Mouse (Mus musculus) stomach, postnatal 0 days (tissue): ENCODE data around the gene Gm10203.
A peak's percentile ranks its signal among the peaks of the same experiment; 100 is the strongest.

Experiments used
- CTCF ChIP-seq: IDR thresholded peaks from 2 replicates; pipeline ENCODE4 v1.5.1; 2016; ENCODE audit warnings: antibody characterized with exemption, low read depth, mild to moderate bottlenecking, moderate library complexity
- EP300 ChIP-seq: optimal IDR thresholded peaks from 2 replicates; pipeline ENCODE3; 2016; ENCODE audit warnings: antibody characterized with exemption

DNA sequence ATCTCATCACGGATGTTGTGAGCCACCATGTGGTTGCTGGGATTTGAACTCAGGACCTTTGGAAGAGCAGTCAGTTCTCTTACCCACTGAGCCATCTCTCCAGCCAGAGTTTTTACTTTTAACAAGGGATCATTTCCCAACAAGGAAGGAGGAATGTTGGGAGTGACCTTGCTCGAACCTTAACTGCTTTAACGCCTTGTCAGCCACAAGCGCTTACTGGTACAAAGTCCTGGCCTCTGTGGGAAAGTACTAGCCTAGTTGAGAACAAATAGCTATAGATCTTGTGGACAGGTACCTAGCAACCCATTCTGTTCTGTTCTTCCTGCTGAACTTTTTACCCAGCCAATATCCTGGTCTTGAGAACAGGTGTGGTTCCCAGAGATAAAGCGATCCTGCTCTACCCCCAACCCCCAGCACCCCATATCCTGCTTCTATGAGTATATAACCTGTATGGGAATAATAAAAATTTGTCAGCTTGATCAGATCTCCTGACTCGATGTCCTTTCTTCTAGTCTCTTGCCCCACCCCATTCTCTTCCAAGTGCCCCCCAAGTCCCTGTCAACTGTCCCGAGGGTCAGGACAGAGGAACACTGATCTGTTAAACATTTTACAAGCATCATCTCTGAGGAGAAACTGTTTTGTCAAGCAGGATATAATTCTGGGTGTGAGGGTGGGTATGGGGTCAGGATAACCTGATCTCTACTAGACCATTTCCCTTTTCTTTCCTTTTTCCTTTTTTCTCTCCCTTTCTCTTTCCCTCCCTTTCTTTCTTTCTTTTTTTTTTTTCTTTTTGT is 18.7 kb downstream of the Gm10203 start:
- no peak for TF ChIP-seq EP300
- TF ChIP-seq CTCF: peak; percentile 15; the same call in 1 of the 2 replicates
